Mouse (Mus musculus) urinary bladder, postnatal 10 days (tissue): Measurements from ENCODE around the gene Fam120a.

ENCODE experiments used
- DNase-seq: peaks from one replicate; pipeline ENCODE4 v3.0.0; 2022; ENCODE audit warnings: low spot score

The Fam120a gene

GRCm38 (mm10) chr13:48911426-48911825 is 56.4 kb downstream of the Fam120a start:
- no peak for DNase-seq

- no peak for DNase-seq
Measured at GRCm38 (mm10) chr13:48905458-48905857, 62.4 kb downstream of the Fam120a start.

- DNase-seq: no peak
Measured at GRCm38 (mm10) chr13:48895376-48895775, 72.4 kb downstream of the Fam120a start.

- no peak for DNase-seq
Measured at GRCm38 (mm10) chr13:48890260-48890960, 77.4 kb downstream of the Fam120a start.

- peak; percentile 94 for DNase-seq
Measured at GRCm38 (mm10) chr13:48878534-48878933, 89.3 kb downstream of the Fam120a start.

- no peak for DNase-seq
Measured at GRCm38 (mm10) chr13:48877805-48878204, 90.0 kb downstream of the Fam120a start.

- no peak for DNase-seq
Measured at GRCm38 (mm10) chr13:48872726-48873125, 95.1 kb downstream of the Fam120a start.

GRCm38 (mm10) chr13:48871887-48872606 is 95.8 kb downstream of the Fam120a start:
- no peak for DNase-seq

GRCm38 (mm10) chr13:48870771-48871731 is 96.8 kb downstream of the Fam120a start, which contains the start of gene Phf2:
Phf2 (minus strand) TSS chr13:48871119.
- DNase-seq: no peak

GRCm38 (mm10) chr13:48869950-48870770 is 97.7 kb downstream of the Fam120a start:
- DNase-seq: no peak

- DNase-seq: no peak
Measured at GRCm38 (mm10) chr13:48869600-48869949, 98.2 kb downstream of the Fam120a start.

- DNase-seq: no peak
Measured at GRCm38 (mm10) chr13:48869088-48869487, 98.7 kb downstream of the Fam120a start.

- DNase-seq: no peak
Measured at GRCm38 (mm10) chr13:48864673-48865356, 103.0 kb downstream of the Fam120a start.

- no peak for DNase-seq
Measured at GRCm38 (mm10) chr13:48863556-48863955, 104.3 kb downstream of the Fam120a start.

GRCm38 (mm10) chr13:48861913-48862312 is 105.9 kb downstream of the Fam120a start:
- no peak for DNase-seq

- no peak for DNase-seq
Measured at GRCm38 (mm10) chr13:48858779-48859178, 109.0 kb downstream of the Fam120a start.

- DNase-seq: no peak
Measured at GRCm38 (mm10) chr13:48858054-48858453, 109.8 kb downstream of the Fam120a start.

GRCm38 (mm10) chr13:48857246-48857932 is 110.4 kb downstream of the Fam120a start:
- no peak for DNase-seq

- no peak for DNase-seq
Measured at GRCm38 (mm10) chr13:48853947-48854346, 113.9 kb downstream of the Fam120a start.

GRCm38 (mm10) chr13:48853475-48853874 is 114.3 kb downstream of the Fam120a start:
- no peak for DNase-seq
